Mouse (Mus musculus): ENCODE results near the gene Trim38.
"Not testable (repeated sequence)": the region's sequence is repeated elsewhere in the genome, so short reads cannot be mapped to it uniquely, and the experiment has no call there.

The Trim38 gene

DNA sequence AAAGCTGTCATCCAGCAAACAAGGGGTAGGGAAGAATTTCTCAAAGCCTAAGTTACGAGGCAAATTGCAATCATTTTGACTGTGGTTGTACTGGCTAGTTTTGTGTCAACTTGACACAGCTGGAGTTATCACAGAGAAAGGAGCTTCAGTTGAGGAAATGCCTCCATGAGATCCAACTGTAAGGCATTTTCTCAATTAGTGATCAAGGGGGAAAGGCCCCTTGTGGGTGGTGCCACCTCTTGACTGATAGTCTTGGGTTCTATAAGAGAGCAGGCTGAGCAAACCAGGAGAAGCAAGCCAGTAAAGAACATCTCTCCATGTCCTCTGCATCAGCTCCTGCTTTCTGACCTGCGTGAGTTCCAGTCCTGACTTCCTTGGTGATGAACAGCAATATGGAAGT, at the start of gene Trim38:
Gene Trim38 (plus strand): TSS at position 301 of the 400 bp plus-strand sequence.
- DNase-seq, result not testable (repeated sequence)

DNA sequence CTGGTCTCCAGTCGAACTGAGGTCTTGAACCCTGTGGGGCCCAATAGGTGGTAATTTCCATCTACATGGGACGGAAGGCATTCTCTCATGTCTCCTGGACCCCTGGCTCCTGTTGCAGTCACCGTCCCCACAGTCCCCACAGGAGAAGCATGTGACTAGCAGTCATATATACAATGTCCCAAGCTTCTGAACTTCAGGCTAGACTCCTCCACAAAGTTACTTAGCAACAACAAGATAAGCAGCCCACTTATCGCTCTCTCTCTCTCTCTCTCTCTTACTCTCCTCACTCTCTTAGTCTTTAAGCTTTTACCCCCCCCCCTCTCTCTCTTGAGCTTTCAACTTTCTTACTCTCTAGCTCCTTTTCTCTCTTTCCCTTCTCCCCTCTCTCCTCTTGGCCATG, 45.5 kb upstream of the Trim38 start:
- DNase-seq, result no peak

DNA sequence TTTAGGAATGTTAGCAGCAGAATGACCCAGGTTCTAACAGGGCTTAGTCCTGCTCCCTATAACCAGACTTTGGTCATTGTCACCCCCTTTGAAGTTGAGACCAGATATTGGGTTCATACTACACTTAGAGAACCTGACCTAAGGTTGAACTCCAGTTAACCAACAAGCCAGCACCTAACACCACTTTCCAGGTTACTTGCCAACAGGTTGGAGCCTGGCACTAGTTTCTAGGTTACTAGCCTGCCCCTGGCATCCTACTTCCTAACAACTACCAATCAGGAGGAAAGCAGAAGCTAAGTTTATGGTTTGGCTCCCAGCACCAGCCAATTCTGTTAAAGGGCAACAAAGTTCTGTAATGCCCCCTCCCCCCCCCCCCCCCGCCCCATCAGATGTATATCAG, 44.5 kb upstream of the Trim38 start:
- DNase-seq, result no peak

DNA sequence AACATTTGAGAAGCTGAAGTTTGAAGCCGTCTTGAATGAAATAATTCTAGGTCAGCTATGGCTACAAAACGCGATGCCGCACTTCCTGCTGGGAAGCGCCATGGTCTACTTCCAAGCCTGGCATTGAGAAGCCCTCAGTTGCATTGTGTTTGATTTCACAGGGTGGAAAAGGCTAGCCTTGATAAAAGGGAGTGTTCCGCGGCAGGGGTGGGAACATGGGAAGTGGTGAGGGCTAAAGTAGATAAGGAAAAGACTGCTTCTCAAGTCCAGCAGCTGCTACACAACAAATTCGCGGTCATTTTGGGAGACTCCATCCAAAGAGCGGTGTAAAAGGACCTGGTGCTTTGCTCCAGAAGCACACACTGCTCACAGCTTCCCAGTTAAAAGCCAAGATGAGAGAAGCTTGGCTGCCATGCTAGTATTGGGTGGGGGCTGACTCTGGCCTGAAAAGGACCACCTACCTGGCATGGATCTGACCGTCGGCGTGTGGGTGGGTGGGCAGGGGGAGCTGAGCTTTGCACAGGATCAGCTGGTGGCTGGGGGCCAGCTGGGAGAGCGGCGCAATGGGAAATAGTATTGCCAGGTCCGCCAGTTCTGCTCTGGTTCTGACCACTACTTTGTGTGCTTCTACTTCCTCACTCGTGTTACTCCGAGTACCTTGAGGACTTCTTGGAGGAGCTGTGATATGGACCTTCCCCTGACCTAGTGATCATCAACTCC, 41.1 kb upstream of the Trim38 start:
- DNase-seq, result no peak

DNA sequence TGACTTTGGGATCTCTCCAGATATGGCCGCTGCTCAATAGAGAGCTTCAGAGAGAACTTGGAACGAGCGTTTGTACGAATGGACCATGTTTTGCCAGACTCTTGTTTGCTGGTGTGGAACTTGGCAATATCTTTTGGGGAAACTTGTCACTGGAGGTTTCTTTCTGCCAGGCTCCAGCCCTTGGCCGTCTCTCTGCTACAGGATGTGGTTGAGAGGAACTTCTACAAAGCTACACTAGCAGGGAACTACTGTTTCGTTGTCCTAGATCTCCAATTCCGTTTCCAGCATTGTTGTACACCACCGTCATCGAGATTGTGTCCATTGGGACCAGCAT, 40.6 kb upstream of the Trim38 start:
- no peak for DNase-seq

DNA sequence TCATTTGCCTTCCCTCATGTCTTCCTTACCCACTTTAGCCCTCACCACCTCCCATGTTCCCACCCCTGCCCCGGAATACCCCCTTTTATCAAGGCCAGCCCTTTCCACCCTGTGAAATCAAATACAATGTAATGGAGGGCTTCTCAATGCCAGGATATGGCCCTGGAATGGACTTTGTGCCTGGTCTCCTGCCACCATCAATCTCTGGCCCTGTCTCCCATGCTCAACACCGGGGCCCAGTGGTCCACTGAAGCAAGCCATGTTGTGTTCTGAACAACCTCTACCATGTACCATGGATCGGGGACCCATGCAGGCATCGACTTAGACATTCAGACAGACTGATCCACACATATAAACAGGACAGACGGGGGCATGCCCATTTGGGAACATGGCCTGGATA, 40.0 kb upstream of the Trim38 start:
- DNase-seq, result no peak

DNA sequence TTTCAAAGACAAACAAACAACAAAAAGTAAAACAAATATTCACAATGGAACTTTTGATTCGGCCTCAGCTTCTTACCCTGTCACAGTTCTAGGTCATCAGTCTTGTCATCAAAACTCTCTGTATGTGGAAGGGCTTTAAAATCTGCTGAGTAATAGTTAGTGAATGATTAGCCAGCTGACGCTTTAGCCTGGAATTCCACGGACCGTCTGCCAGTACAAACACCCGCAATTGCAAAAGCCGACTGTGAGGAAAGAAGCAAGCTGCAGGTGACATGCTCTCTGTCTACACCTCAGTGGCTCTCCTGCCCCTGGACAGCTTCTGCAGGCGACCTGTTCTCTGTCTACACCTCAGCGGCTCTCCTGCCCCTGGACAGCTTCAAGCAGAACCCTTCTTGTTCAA, 39.2 kb upstream of the Trim38 start:
- no peak for DNase-seq

DNA sequence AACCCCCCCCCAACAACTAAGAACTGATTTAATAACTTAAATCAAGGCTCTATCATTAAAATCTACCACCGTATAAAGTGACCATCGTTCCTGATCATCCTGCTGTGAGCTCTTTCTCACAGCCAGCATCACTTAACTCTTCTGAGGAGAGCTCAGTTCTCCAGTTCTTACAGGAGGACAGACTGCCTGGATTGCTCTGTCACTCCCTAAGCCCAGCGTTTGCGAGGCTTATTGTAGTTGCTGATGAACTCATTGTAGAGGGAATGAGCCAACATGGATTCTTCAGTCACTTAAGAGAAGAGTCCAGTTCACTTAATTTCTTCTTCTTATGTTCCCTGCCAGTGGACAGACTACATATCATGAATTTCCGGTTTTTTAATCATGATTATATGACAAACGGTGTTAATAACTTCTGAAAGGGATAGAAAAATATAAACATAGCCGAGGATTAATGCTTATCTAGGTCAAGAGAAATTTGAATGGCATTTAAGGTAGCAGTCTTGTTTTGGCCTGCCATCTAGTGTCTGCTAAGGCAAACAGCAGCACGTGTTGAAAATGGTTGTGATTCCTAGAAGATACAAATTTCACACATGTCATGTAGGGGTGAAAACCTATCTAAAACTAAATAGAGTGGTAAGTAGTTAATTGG, 37.4 kb upstream of the Trim38 start:
- DNase-seq, result peak; percentile 42 to 61

DNA sequence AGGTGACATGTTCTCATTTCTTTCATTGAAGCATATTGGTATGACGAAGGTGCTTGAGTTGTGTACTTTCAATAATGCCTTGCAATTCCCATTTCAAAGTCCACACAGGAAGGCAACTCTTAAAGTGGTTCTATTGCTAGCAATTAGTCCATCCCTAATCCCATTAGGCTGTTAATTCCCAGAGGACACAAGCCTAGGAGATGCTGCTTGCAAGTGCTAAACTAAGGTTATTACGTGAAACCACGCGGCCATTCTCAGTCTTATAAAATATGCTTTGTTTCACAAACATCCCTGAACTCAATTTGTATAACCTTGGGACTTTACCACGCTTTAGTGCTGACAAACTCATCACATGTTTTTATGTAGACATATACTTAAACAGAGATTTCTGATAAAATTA, 32.6 kb upstream of the Trim38 start:
- no peak for DNase-seq

DNA sequence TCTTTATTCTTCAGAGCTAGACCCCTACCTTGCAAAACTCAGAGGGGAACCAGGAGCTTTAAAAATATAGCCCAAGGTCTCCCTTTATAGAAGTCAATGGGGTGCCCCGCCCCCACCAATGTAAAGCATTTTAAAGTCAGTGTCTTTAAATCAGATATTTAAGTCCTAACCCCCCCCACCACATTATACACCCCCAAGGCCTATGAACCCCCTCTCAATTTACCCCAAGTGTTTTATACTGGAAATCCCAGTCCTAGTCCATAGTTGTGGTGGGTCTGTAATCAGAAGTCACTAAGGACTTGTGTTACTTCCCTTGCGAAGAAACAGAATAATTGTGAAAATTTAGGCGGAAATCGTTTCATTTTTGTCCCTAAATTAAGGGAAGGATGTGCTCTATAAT, 31.7 kb upstream of the Trim38 start:
- peak; percentile 26 to 48 for DNase-seq

DNA sequence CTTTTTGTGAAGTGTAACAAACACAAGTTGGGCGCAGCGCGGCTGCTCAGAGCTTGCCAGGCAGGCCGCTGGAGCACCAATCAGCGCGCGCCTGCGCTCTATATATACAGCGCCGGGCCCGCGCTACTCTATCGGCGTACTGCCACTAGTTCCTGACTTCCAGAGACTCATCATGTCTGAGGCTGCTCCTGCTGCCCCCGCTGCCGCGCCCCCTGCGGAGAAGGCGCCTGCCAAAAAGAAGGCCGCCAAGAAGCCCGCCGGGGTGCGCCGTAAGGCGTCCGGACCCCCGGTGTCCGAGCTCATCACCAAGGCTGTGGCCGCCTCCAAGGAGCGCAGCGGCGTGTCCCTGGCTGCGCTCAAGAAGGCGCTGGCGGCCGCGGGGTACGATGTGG, 31.0 kb upstream of the Trim38 start, which contains the start of gene Hist1h1c:
Gene Hist1h1c (plus strand): TSS at position 132 of the 392 bp plus-strand sequence.
- peak; percentile 90 for DNase-seq

DNA sequence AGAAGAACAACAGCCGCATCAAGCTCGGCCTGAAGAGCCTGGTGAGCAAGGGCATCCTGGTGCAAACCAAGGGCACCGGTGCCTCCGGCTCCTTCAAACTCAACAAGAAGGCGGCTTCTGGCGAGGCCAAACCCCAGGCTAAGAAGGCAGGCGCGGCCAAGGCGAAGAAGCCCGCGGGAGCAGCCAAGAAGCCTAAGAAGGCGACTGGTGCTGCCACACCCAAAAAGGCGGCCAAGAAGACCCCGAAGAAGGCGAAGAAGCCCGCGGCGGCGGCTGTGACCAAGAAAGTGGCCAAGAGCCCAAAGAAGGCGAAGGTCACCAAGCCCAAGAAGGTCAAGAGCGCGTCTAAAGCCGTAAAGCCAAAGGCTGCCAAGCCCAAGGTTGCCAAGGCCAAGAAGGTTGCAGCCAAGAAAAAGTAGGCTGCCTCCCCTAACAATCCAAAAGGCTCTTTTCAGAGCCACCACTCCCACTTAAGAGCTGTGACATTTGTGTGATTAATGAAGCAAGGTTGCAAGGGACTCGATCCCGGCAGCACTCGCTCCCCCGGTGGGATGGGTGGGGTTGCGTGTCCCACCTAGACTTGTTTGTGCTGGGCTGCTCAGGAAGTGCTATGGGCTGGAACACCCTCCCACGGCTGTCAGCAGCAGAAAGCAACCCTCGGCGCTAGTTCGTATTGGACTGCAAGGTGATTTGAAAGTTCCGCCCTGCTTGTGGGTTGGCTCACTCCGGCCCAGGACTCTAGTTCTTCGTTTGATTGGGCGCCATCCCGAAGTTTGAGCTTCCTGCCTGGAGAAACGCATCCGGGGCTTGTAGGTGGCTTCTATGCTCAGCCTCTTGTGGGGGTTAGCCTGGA, 30.4 kb upstream of the Trim38 start:
- peak; percentile 90 to 93 for DNase-seq

DNA sequence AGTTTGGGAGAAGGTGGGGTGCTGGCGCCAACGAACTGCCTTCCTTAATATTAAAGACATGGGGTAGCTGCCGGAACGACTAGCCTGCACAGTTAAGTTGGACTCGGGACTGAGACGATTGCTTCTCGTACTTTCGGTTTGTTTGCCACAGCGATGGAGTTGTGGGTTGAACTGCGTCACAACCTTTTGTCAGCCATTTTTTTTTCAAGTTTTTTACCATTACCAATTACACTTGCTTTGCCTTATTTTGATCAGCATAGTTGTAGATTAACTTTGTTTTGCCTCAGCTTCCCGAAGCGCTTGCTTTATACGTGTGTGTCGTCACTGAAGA, 29.8 kb upstream of the Trim38 start:
- no peak for DNase-seq

DNA sequence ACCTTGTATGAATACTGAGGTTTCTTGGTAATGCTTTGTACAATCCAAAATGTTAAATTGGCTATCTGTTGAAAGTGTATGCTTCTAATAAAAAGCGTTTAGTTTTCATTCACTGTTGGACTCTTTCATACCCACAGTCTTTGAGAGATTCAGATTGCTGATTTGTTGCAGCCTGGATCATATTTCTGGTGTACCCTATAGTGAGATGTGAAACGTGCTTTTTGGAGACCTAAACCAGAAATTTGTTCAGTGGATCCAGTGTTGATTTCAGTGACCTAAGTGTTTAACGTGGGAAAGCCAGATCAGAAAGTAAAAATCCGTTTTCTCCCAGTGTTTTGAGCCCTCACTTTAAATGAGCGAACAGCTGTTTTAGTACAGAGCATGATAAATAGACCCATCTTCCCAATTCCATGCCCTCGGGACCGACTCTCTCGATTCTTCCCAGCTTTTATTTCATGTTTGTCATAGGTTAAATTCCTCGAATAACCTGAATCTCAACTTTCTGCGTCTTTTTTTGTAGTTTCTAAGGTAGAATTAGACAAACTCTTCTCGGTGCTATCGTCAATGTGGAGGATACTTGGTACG, 29.4 kb upstream of the Trim38 start:
- DNase-seq, result no peak

DNA sequence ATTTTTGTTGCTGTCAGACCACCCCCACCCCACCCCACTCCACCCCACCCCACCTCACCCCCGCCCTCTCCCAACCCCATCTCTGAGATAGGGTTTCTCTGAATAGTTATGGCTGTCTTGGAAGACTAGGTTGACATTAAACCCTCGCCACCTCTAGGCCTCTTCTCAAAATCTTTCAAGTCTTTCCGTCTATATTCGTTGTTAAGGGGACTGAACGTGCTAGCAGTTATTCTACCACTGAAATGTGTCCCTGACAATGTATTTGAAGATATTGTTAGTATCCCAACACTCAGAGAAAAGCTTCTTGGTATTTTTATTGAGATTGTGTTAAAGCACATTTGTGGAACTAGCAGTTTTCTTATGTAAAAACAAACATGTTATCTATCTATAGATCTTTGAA, 28.8 kb upstream of the Trim38 start:
- DNase-seq, result no peak

DNA sequence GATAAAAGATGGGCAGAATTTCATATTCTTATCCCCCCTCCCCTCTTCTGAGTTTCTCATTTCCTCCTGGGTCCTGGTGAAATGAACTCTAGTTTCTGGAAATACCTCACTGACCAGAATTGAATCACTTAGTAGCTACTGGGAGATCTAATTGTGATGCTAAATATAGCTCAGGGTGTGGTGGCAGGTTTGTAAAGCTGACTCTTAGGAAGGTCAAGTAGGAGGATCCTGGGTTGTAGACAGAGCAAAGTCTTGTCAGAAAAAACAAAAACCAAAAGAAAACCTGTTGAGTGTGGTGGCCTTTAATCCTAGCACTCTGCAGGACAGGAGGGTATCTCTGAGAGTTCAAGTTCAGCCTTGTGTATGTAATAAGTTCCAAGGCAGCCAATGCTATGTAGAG, 27.7 kb upstream of the Trim38 start:
- DNase-seq, result no peak

DNA sequence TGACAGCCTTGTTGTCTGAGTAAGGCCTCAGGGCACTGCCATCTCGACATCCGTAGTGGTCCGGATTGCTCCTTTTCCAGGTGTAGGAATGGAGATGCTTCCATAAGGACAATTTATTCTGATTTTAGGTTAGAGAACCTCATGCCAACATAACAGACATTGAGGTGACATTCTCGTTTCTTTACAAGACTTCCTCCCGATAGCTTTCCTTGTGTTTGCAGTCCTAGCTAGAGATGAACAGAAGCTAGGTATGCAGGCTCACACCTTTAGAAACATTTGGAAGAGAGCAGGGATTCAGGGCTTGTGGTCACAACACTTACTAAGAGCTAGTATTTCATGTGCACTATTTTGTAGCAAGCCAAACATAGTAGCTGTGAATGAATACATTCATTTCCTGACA, 26.5 kb upstream of the Trim38 start:
- no peak for DNase-seq

DNA sequence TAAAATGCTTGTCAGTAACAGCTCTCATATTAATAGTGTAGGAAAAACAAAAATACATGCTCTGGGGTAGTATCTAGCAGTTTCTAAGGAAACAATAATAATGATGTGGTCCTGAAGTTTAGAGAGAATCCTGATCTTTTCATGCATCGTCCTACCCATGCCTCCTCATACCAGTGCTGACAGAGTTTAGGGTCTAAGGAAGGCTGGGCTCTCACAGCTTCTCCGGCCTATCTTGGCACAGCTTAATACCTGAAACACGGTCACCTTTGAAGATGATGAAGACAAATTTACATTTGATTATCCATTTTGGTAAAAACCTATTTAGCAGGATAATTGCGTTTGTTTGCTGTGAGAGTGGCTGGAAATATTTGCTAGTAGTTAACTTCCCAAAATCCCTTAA, 25.8 kb upstream of the Trim38 start:
- DNase-seq, result no peak

DNA sequence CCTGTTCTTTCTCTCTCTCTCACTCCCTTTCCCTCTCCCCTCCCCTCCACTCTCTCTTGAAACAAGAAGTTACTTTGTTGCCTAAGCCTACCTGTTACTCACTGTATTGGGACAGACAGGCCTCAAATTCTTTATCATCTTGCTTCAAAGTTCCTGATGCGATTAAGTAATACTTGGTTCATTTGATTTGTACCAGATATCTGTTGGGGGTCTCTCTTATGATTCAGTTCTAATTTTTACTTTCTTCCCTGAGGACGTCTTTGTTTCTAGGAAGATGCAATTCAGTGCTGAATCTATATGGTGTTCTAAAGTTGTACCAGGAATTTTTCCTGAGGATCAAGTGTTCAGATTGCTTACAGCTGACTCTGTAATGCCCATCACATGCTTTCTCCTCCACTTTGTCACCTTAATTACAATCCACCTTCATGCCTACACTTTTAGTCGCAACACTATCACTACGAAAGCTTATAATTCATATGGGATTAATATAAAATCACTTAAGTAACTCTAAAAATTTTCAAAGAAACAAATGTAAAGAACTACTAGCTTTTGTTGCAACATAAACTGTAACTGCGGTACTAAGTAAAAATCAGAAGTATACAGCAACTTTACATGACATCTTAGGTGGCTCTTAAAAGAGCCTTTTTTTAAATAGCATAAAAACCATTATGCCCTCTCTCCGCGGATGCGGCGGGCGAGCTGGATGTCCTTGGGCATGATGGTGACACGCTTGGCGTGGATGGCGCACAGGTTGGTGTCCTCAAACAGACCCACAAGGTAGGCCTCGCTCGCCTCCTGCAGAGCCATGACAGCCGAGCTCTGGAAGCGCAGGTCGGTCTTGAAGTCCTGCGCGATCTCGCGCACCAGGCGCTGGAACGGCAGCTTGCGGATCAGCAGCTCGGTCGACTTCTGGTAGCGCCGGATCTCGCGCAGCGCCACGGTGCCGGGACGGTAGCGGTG, 25.0 kb upstream of the Trim38 start:
- no peak for DNase-seq

DNA sequence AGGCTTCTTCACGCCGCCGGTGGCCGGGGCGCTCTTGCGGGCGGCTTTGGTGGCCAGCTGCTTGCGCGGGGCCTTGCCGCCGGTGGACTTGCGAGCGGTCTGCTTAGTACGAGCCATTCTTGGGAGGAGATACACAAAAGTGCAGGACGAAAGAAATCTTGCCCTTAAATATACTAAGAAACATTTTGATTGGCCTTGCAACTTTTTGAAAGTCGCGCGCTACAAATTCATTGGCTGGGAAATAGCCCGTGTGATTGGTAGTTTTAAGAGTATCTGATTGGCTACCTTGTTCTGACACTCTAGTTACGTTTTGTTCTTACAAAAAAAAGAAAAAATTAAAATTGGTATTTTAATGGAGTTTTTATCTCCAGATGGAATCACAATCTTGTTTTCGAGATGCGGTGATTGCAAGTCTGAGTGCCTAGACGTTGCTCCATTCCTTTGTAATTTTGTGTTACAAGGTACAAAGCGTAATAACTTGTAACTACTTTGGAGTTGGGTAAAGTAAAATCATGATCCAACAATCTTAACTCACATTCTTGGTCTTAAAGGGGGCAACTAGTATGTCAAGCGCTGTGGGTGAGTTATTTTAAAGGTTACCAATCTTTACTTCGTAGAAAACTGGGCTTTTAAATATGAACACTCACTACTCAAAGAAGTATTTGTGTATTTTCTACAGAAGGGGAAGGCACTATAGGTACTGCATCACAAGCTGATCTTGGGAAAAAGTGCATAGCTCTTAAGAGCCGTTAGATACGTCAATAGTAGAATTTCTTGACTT, 24.1 kb upstream of the Trim38 start, which contains the start of gene Hist1h3c:
Gene Hist1h3c (minus strand): TSS at position 222 of the 781 bp plus-strand sequence.
- peak; percentile 92 for DNase-seq

All from cerebellum, postnatal 10 days (tissue).